Mouse (Mus musculus) forebrain, embryonic 14.5 days (tissue): Measurements from ENCODE around the gene Lsr. TPM values are rescaled to one million over a fixed set of nuclear protein-coding genes. Genes with fewer than 3 reads are reported as not detected.
A peak's percentile ranks its signal among the peaks of the same experiment; 100 is the strongest.

ENCODE experiments used
- ATAC-seq: fragments of 200-750 bp; cut with Nextera tagmentation; 2 replicates; pipeline ENCODE4 v1.8.0; 2017; ENCODE audit warnings: mild to moderate bottlenecking, moderate library complexity
- DNase-seq: peaks from one replicate; pipeline ENCODE4 v3.0.0-alpha.2; 2015; ENCODE audit warnings: low spot score
- H3K27ac ChIP-seq: fragments of 300-500 bp; sonication (generic); 2 replicates; pipeline ENCODE4 v1.5.1; 2014; ENCODE audit warnings: low read depth, mild to moderate bottlenecking, control low read depth, low read length, moderate library complexity
- H3K27me3 ChIP-seq: fragments of 300-500 bp; sonication (generic); replicated peaks from 2 replicates; pipeline ENCODE4 v1.6.1; 2014; ENCODE audit warnings: low read length, control low read depth, mixed read lengths; ENCODE audit not compliant: control insufficient read depth, insufficient read depth
- H3K36me3 ChIP-seq: fragments of 300-500 bp; sonication (generic); 2 replicates; pipeline ENCODE4 v1.6.1; 2014; ENCODE audit warnings: low read length, control low read depth; ENCODE audit not compliant: control insufficient read depth, insufficient read depth
- H3K4me1 ChIP-seq: fragments of 300-500 bp; sonication (generic); 2 replicates; pipeline ENCODE4 v1.6.1; 2014; ENCODE audit warnings: antibody characterized with exemption, low read length, control low read depth; ENCODE audit not compliant: control insufficient read depth, insufficient read depth
- H3K4me2 ChIP-seq: fragments of 300-500 bp; sonication (generic); 2 replicates; pipeline ENCODE4 v1.6.1; 2014; ENCODE audit warnings: mild to moderate bottlenecking, control low read depth, low read length
- H3K4me3 ChIP-seq: fragments of 300-500 bp; sonication (generic); 2 replicates; pipeline ENCODE4 v1.5.1; 2014; ENCODE audit warnings: low read depth, low read length, control low read depth
- H3K9ac ChIP-seq: fragments of 300-500 bp; sonication (generic); 2 replicates; pipeline ENCODE4 v1.6.1; 2014; ENCODE audit warnings: mild to moderate bottlenecking, low read length, control low read depth, moderate library complexity
- H3K9me3 ChIP-seq: fragments of 300-500 bp; sonication (generic); replicated peaks from 2 replicates; pipeline ENCODE4 v1.6.1; 2016; ENCODE audit warnings: low read length, control low read depth, mixed read lengths; ENCODE audit not compliant: control insufficient read depth
- WGBS: fragments of 180-500 bp; shearing (Covaris S2); extraction: QIAGEN DNeasy Blood & Tissue Kit; methylation state at CpG from one replicate; pipeline ENCODE4 v1.1.7; 2014; 5-methylcytosine and 5-hydroxymethylcytosine counted together
- polyA plus RNA-seq: library from polyadenylated mRNA; unstranded; fragments of >200 nt; fragmentation: Nextera tagmentation; extraction: Ambion mirVana; gene quantifications from 2 replicates; pipeline ENCODE4 v1.2.1, GENCODE M21; 2014

Lsr gene
- polyA plus RNA-seq, result 16.8 and 19.2 TPM in 2 replicates

DNA sequence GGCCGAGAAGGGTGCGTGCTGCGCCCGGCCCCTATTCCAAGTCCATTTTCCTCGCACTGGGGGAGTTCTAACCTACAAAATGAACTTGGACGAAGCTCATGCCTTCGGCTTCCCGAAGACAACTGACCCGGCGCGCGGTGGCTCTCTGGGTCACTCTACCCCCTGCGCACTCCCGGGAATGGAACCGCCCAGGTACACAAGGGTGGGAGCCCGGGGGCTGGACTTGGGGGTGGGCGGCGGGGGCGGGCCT, at the start of gene Lsr:
Lsr (minus strand) TSS at position 214 of the 250 bp plus-strand sequence.
- ATAC-seq (peak; percentile 63), DNase-seq (no peak)
- Histone ChIP-seq H3K9me3 (no peaks in the 10 kb centered on the region), H3K4me2 (peak within 1 kb of the TSS; percentile 65), H3K4me1 (peaks cover 8% of the 10 kb centered on the region; the same call in 1 of the 2 replicates), H3K27me3 (peaks cover 8% of the 10 kb centered on the region), H3K27ac (no peak within 1 kb of the TSS; the same call in 1 of the 2 replicates), H3K9ac (peak within 1 kb of the TSS; percentile 44), H3K36me3 (no peaks in the 10 kb centered on the region), H3K4me3 (peak within 1 kb of the TSS; percentile 34)
- WGBS, result under 1% methylated on average over 19 of the region's 19 CpGs

GRCm38 (mm10) chr7:31017104-31017901, 44.0 kb upstream of the Lsr start:
- Histone ChIP-seq H3K27me3 (no peaks in the 10 kb centered on the region), H3K4me3 (no peak overlapping the region), H3K4me1 (no peaks in the 10 kb centered on the region), H3K9ac (no peak overlapping the region), H3K36me3 (no peaks in the 10 kb centered on the region), H3K9me3 (no peaks in the 10 kb centered on the region), H3K4me2 (no peak overlapping the region), H3K27ac (no peak overlapping the region)
- DNase-seq (peak; percentile 75), ATAC-seq (no peak)
- WGBS, result 50% methylated on average over 10 of the region's 10 CpGs

GRCm38 (mm10) chr7:31012971-31013370, 39.7 kb upstream of the Lsr start:
- no peak for ATAC-seq
- H3K9ac ChIP-seq, result no peak overlapping the region
- no peaks in the 10 kb centered on the region for H3K4me1 ChIP-seq
- no peak overlapping the region for H3K27ac ChIP-seq
- WGBS, result 87% methylated on average over 5 of the region's 5 CpGs
- H3K27me3 ChIP-seq, result no peaks in the 10 kb centered on the region
- H3K9me3 ChIP-seq, result no peaks in the 10 kb centered on the region
- no peak overlapping the region for H3K4me2 ChIP-seq
- no peaks in the 10 kb centered on the region for H3K36me3 ChIP-seq
- no peak for DNase-seq
- H3K4me3 ChIP-seq, result no peak overlapping the region

DNA sequence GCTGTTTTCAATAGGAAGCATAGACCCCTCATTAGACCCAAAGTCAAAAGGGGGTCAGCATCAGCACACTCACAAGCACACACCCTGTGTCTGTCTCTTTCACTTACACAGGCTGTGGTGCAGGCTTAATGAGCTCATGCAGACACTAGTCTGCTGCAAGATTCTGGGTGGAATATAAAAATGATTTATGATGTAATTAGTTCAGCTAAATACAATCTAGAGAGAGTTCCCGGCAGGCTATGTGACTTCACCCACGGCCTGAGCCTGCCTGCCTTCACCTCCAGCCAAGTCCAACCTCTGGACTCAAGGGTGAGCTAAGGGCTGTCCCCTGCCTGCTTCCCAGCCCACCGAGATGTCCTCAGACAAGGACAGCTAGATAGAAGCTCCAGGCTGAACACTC, 35.6 kb upstream of the Lsr start:
- Histone ChIP-seq H3K9ac (no peak overlapping the region), H3K27ac (no peak overlapping the region), H3K4me2 (no peak overlapping the region), H3K4me1 (no peaks in the 10 kb centered on the region), H3K27me3 (no peaks in the 10 kb centered on the region), H3K9me3 (no peaks in the 10 kb centered on the region), H3K4me3 (no peak overlapping the region), H3K36me3 (no peaks in the 10 kb centered on the region)
- 82% methylated on average over 3 of the region's 3 CpGs for WGBS
- DNase-seq, result no peak
- ATAC-seq, result no peak

DNA sequence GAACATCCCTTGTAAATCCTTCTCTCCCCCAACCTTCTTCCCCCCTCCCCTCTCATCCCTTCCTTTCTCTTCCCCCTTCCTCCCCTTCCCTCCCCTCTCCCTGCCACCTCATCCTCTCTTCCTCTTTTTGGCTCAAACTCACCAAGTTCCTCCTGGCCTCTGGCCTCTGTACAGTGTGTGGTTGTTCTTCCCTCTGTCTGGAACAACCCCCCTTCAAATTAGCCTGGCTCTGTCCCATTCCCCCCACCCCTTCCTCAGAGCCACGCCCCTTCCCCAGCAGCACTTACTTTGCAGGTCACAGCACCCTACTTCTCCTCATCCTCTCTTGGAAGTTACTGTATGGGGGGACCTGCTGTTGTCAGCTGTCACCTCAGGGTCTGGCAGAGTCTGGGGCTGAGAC, 34.9 kb upstream of the Lsr start:
- Histone ChIP-seq H3K9me3 (no peaks in the 10 kb centered on the region), H3K36me3 (no peaks in the 10 kb centered on the region), H3K27ac (no peak overlapping the region), H3K9ac (no peak overlapping the region), H3K4me1 (no peaks in the 10 kb centered on the region), H3K4me2 (no peak overlapping the region), H3K4me3 (no peak overlapping the region), H3K27me3 (no peaks in the 10 kb centered on the region)
- DNase-seq (no peak), ATAC-seq (no peak)
- WGBS, result 60% methylated on average over 1 of the region's 1 CpGs

GRCm38 (mm10) chr7:31007775-31008174, 34.5 kb upstream of the Lsr start:
- WGBS, result 88% methylated on average over 1 of the region's 1 CpGs
- H3K4me3 ChIP-seq, result no peak overlapping the region
- ATAC-seq (no peak), DNase-seq (no peak)
- H3K36me3 ChIP-seq, result no peaks in the 10 kb centered on the region
- no peak overlapping the region for H3K27ac ChIP-seq
- H3K4me1 ChIP-seq, result no peaks in the 10 kb centered on the region
- H3K27me3 ChIP-seq, result no peaks in the 10 kb centered on the region
- H3K9me3 ChIP-seq, result no peaks in the 10 kb centered on the region
- H3K4me2 ChIP-seq, result no peak overlapping the region
- no peak overlapping the region for H3K9ac ChIP-seq

- 83% methylated on average over 8 of the region's 8 CpGs for WGBS
- no peaks in the 10 kb centered on the region for H3K36me3 ChIP-seq
- H3K4me2 ChIP-seq, result no peak overlapping the region
- no peak overlapping the region for H3K9ac ChIP-seq
- no peaks in the 10 kb centered on the region for H3K9me3 ChIP-seq
- H3K27ac ChIP-seq, result no peak overlapping the region
- ATAC-seq (no peak), DNase-seq (no peak)
- no peaks in the 10 kb centered on the region for H3K27me3 ChIP-seq
- no peaks in the 10 kb centered on the region for H3K4me1 ChIP-seq
- no peak overlapping the region for H3K4me3 ChIP-seq
Observed at GRCm38 (mm10) chr7:31002650-31003049, 29.4 kb upstream of the Lsr start.

GRCm38 (mm10) chr7:31000505-31001020, 27.3 kb upstream of the Lsr start:
- DNase-seq (peak; percentile 47), ATAC-seq (no peak)
- Histone ChIP-seq H3K27ac (no peak overlapping the region), H3K36me3 (no peaks in the 10 kb centered on the region), H3K9me3 (no peaks in the 10 kb centered on the region), H3K27me3 (no peaks in the 10 kb centered on the region), H3K4me2 (no peak overlapping the region), H3K4me3 (no peak overlapping the region), H3K4me1 (no peaks in the 10 kb centered on the region), H3K9ac (no peak overlapping the region)
- WGBS, result 45% methylated on average over 7 of the region's 7 CpGs

DNA sequence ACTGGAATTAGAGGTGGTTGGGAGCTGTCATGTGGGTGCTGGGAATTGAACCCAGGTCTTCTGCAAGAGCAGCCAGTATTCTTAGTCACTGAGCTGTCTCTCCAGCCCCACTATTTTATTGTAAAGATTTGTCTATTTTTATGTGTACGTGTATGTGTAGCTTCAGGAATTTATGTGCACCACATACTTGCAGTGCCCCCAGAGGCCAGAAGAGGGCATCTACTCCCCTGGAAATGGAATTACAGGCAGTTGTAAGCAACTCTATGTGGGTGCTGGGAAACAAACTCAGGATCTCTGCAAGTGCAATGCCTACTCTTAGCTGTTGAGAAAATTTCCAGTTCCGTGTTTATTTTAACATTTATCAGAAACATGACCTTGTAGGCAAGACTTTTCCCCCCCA, 23.2 kb upstream of the Lsr start:
- H3K9me3 ChIP-seq, result no peaks in the 10 kb centered on the region
- H3K36me3 ChIP-seq, result no peaks in the 10 kb centered on the region
- 92% methylated on average over 2 of the region's 2 CpGs for WGBS
- no peak overlapping the region for H3K27ac ChIP-seq
- H3K4me3 ChIP-seq, result no peak overlapping the region
- ATAC-seq (no peak), DNase-seq (no peak)
- H3K9ac ChIP-seq, result no peak overlapping the region
- H3K4me1 ChIP-seq, result no peaks in the 10 kb centered on the region
- H3K4me2 ChIP-seq, result no peak overlapping the region
- H3K27me3 ChIP-seq, result no peaks in the 10 kb centered on the region
